Mouse (Mus musculus) heart, embryonic 14.5 days (tissue): ENCODE measurements around the gene Fgfr1op2. TPM values are rescaled to one million over a fixed set of nuclear protein-coding genes. Genes with fewer than 3 reads are reported as not detected.

Experiments used
- ATAC-seq: fragments of 200-750 bp; cut with Nextera tagmentation; 2 replicates; pipeline ENCODE4 v1.8.0; 2017; ENCODE audit warnings: low read depth, moderate TSS enrichment; ENCODE audit not compliant: insufficient number of reproducible peaks, insufficient read depth, low FRiP score
- H3K27ac ChIP-seq, 2 experiments: fragments of 200-500 bp in 1 of 2; fragments of 300-500 bp in 1 of 2; sonication (generic) in 1 of 2; replicated peaks in 1 of 2; 2 replicates each; pipeline ENCODE4 v1.5.1; 2012 to 2014; ENCODE audit warnings: low read depth in 2 of 2, low read length in 2 of 2, control low read depth in 1 of 2, mild to moderate bottlenecking in 1 of 2, mixed read lengths in 1 of 2; ENCODE audit not compliant: control insufficient read depth in 1 of 2, insufficient read depth in 1 of 2
- H3K27me3 ChIP-seq: fragments of 300-500 bp; sonication (generic); 2 replicates; pipeline ENCODE4 v1.6.1; 2014; ENCODE audit warnings: mild to moderate bottlenecking, low read length, control low read depth; ENCODE audit not compliant: control insufficient read depth, insufficient read depth
- H3K36me3 ChIP-seq: fragments of 300-500 bp; sonication (generic); 2 replicates; pipeline ENCODE4 v1.6.1; 2014; ENCODE audit warnings: mild to moderate bottlenecking, control low read depth, low read length, mixed read lengths; ENCODE audit not compliant: control insufficient read depth, insufficient read depth
- H3K4me1 ChIP-seq, 2 experiments: fragments of 200-500 bp in 1 of 2; fragments of 300-500 bp in 1 of 2; sonication (generic) in 1 of 2; 2 replicates each; pipeline ENCODE4 v1.6.1; 2012 to 2014; ENCODE audit warnings: low read length in 2 of 2, control low read depth in 1 of 2, mixed read lengths in 1 of 2; ENCODE audit not compliant: control insufficient read depth in 2 of 2, insufficient read depth in 2 of 2
- H3K4me2 ChIP-seq: fragments of 300-500 bp; sonication (generic); 2 replicates; pipeline ENCODE4 v1.6.1; 2014; ENCODE audit warnings: mild to moderate bottlenecking, low read length
- H3K4me3 ChIP-seq, 2 experiments: fragments of 200-500 bp in 1 of 2; fragments of 300-500 bp in 1 of 2; sonication (generic) in 1 of 2; 2 replicates each; pipeline ENCODE4 v1.5.1; 2012 to 2014; ENCODE audit warnings: low read length in 2 of 2, mild to moderate bottlenecking in 2 of 2, control low read depth in 1 of 2, low read depth in 1 of 2, moderate library complexity in 1 of 2; ENCODE audit not compliant: control insufficient read depth in 1 of 2, insufficient read depth in 1 of 2
- H3K9ac ChIP-seq: fragments of 300-500 bp; sonication (generic); 2 replicates; pipeline ENCODE4 v1.6.1; 2014; ENCODE audit warnings: mild to moderate bottlenecking, low read length
- H3K9me3 ChIP-seq: fragments of 300-500 bp; sonication (generic); 2 replicates; pipeline ENCODE4 v1.6.1; 2016; ENCODE audit warnings: low read length, control low read depth; ENCODE audit not compliant: control insufficient read depth
- WGBS: fragments of 180-500 bp; shearing (Covaris S2); extraction: QIAGEN DNeasy Blood & Tissue Kit; methylation state at CpG from one replicate; pipeline ENCODE4 v1.1.7; 2014; 5-methylcytosine and 5-hydroxymethylcytosine counted together
- polyA plus RNA-seq: library from polyadenylated mRNA; unstranded; fragments of >200 nt; fragmentation: Nextera tagmentation; extraction: Ambion mirVana; gene quantifications from 2 replicates; pipeline ENCODE4 v1.2.1, GENCODE M21; 2014

Fgfr1op2 gene
- polyA plus RNA-seq, 1 experiment from 2014 or later = 95.3 TPM

- peak; percentile 91 for ATAC-seq
- peak overlapping the region; percentile 94 for H3K9ac ChIP-seq
- WGBS = under 1% methylated on average over 78 of the region's 82 CpGs
- no peaks in the 10 kb centered on the region for H3K27me3 ChIP-seq
- no peaks in the 10 kb centered on the region for H3K9me3 ChIP-seq
- H3K36me3 ChIP-seq = no peaks in the 10 kb centered on the region
- H3K4me1 ChIP-seq = peaks cover 15 to 17% of the 10 kb centered on the region in 2 experiments; a peak in 3 of 4 replicates
- H3K4me2 ChIP-seq = peak overlapping the region; percentile 75
- peak overlapping the region; percentile 53 to 83 for H3K4me3 ChIP-seq
- H3K27ac ChIP-seq = peak overlapping the region; percentile 47 to 90
These were observed 57.2 kb downstream of the Fgfr1op2 start for GRCm38 (mm10) chr6:146634015-146634722.

DNA sequence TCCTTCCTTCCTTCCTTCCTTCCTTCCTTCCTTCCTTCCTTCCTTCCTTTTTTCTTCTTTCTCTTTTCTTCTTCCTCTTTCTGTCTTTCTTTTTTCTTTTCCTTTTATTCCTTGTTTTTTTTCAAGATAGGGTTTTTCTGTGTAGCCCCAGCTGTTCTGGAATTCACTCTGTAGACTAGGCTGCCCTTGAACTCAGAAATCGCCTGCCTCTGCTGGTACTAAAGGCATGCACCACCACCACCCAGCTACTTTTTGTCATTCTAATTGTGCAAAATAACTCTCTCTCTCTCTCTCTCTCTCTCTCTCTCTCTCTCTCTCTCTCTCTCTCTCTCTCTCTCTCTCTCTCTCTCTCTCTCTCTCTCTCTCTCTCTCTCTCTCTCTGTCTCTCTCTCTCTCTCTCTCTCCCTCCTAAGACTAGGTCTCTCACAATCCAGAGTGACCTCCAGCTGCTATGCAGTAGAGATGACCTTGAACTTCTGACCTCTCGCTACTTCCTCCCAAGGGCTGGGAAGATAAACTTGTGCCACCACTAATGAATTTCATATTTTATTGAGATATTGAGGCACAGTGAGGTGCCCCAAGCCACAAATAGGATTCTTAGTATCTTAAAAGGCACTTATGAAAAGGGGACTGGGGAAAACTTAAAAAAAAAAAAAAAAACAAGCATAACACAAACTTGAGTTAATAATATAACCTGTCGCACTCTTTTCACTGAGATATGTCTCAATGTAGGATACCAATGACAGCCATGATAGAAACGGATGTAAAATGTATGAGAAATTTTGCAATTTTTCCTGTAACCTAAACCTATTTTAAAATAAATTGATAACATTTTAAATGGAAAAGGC, 58.0 kb downstream of the Fgfr1op2 start:
- Histone ChIP-seq H3K4me3 (peak overlapping the region; percentile 53 to 83), H3K4me2 (peak overlapping the region; percentile 75), H3K27ac (peak overlapping the region; percentile 66 to 90), H3K4me1 (peaks cover 15% of the 10 kb centered on the region in 2 experiments; a peak in 3 of 4 replicates), H3K9ac (no peak overlapping the region), H3K27me3 (no peaks in the 10 kb centered on the region), H3K9me3 (no peaks in the 10 kb centered on the region), H3K36me3 (no peaks in the 10 kb centered on the region)
- no peak for ATAC-seq
- WGBS = 50% methylated on average over 4 of the region's 4 CpGs

GRCm38 (mm10) chr6:146636482-146636881, 59.5 kb downstream of the Fgfr1op2 start:
- Histone ChIP-seq H3K4me1 (peaks cover 10 to 15% of the 10 kb centered on the region in 2 experiments; a peak in 3 of 4 replicates), H3K27ac (no peak overlapping the region), H3K4me2 (no peak overlapping the region), H3K27me3 (no peaks in the 10 kb centered on the region), H3K36me3 (no peaks in the 10 kb centered on the region), H3K9me3 (no peaks in the 10 kb centered on the region), H3K9ac (no peak overlapping the region), H3K4me3 (no peak overlapping the region)
- no peak for ATAC-seq
- 77% methylated on average over 5 of the region's 5 CpGs for WGBS

GRCm38 (mm10) chr6:146640068-146640965, 63.3 kb downstream of the Fgfr1op2 start:
- Histone ChIP-seq H3K27ac (no peak overlapping the region), H3K27me3 (no peaks in the 10 kb centered on the region), H3K4me3 (no peak overlapping the region), H3K4me1 (peaks cover 5 to 7% of the 10 kb centered on the region in 2 experiments; a peak in 3 of 4 replicates), H3K9ac (no peak overlapping the region), H3K9me3 (no peaks in the 10 kb centered on the region), H3K4me2 (no peak overlapping the region), H3K36me3 (no peaks in the 10 kb centered on the region)
- no peak for ATAC-seq
- WGBS = 81% methylated on average over 7 of the region's 7 CpGs

GRCm38 (mm10) chr6:146640991-146641390, 64.0 kb downstream of the Fgfr1op2 start:
- H3K9me3 ChIP-seq = no peaks in the 10 kb centered on the region
- no peaks in the 10 kb centered on the region for H3K36me3 ChIP-seq
- H3K4me3 ChIP-seq = no peak overlapping the region
- no peak overlapping the region for H3K4me2 ChIP-seq
- H3K9ac ChIP-seq = no peak overlapping the region
- ATAC-seq = no peak
- no peak overlapping the region for H3K27ac ChIP-seq
- no peaks in the 10 kb centered on the region for H3K27me3 ChIP-seq
- 80% methylated on average over 6 of the region's 6 CpGs for WGBS
- H3K4me1 ChIP-seq = peaks cover 5 to 7% of the 10 kb centered on the region in 2 experiments; a peak in 3 of 4 replicates

- H3K4me1 ChIP-seq = peaks cover 5 to 7% of the 10 kb centered on the region in 2 experiments; a peak in 3 of 4 replicates
- 63% methylated on average over 11 of the region's 11 CpGs for WGBS
- H3K27me3 ChIP-seq = no peaks in the 10 kb centered on the region
- peak overlapping the region; percentile 71 for H3K4me2 ChIP-seq
- ATAC-seq = no peak
- no peaks in the 10 kb centered on the region for H3K36me3 ChIP-seq
- H3K9me3 ChIP-seq = no peaks in the 10 kb centered on the region
- H3K27ac ChIP-seq = peak overlapping the region; percentile 61 to 77
- peak overlapping the region; percentile 55 to 79 for H3K4me3 ChIP-seq
- peak overlapping the region; percentile 86 for H3K9ac ChIP-seq
These were observed 64.7 kb downstream of the Fgfr1op2 start for GRCm38 (mm10) chr6:146641621-146642210.
